ENCODE assay signal across 10 mouse cellular contexts in the genomic region with DNA sequence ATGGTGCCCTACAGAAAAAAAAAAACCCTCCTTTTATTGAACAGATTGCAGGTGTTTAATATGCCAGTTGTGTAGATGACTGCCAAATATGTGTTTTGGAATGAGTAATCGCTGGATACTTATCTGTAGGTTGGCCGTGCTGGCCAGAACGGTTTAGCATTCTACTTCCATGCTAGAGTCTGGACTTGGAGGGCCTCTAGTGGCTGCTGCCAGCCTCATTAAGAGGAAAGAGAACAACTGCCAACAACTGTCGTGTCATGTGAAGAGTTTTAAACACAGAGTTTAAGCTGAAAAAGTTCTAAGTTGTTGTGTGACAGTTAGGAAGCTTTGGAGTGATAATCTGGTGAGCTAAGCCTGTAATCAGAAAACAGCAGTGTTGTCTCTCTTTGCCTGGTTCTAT. TPM values are rescaled to one million over a fixed set of nuclear protein-coding genes. Genes with fewer than 3 reads are reported as not detected.
DNase-seq lines count a peak whose midpoint lies in the region; ATAC-seq and TF ChIP-seq lines count a peak whose summit lies in the region.
"Had no signal": no experiment of that assay in that cellular context is flagged by ENCODE, and none has a peak within 500 bp of the region (broad histone marks: within the 10 kb centered on the region; RNA-seq: fewer than 3 reads in every experiment).

No protein-coding gene starts in this region.

- H3K9me3 ChIP-seq in kidney, embryonic 14.5 days (ENCODE audit: control insufficient read depth, low read length) = no peaks in the 10 kb centered on the region
- H3K9me3 ChIP-seq in lung, postnatal 0 days (ENCODE audit: low read length) = no peaks in the 10 kb centered on the region

- 72% methylated on average over 4 of the region's 4 CpGs for WGBS in kidney, embryonic 14.5 days
- WGBS in lung, postnatal 0 days = 28% methylated on average over 4 of the region's 4 CpGs

- DNase-seq in adrenal gland, adult 2 months = peak; percentile 10
- DNase-seq in adrenal gland, adult 8-10 months = no peak
- peak; percentile 11 for DNase-seq in kidney, postnatal 10 days
- DNase-seq in cerebellum, postnatal 14 days = peak; percentile 9 to 10
- peak; percentile 65 for DNase-seq in lung, postnatal 0 days (ENCODE audit: low spot score)
- DNase-seq in spleen, adult 18-20 months = no peak
- DNase-seq in gastrocnemius, postnatal 36 days = no peak

- no peak overlapping the region for H3K4me2 ChIP-seq in kidney, embryonic 14.5 days (replicated peaks; ENCODE audit: low read depth, low read length)
- H3K4me2 ChIP-seq in lung, postnatal 0 days (replicated peaks; ENCODE audit: low read depth, low read length) = no peak overlapping the region

- H3K9ac ChIP-seq in kidney, embryonic 14.5 days (ENCODE audit: low read depth, low read length) = no peak overlapping the region
- H3K9ac ChIP-seq in lung, postnatal 0 days (replicated peaks; ENCODE audit: low read depth) = no peak overlapping the region

- 0 out of 2 replicates have a peak, but pooled peaks have one; percentile 18 for TF ChIP-seq EP300 in lung, postnatal 0 days (IDR thresholded peaks at IDR 0.05)

- H3K4me1 ChIP-seq in kidney, embryonic 14.5 days (ENCODE audit: control insufficient read depth, insufficient read depth, low read length) = no peaks in the 10 kb centered on the region
- no peaks in the 10 kb centered on the region for H3K4me1 ChIP-seq in lung, postnatal 0 days (ENCODE audit: insufficient read depth, low read depth, low read length)

- no peak for ATAC-seq in kidney, embryonic 14.5 days (ENCODE audit: low FRiP score, low TSS enrichment)
- ATAC-seq in lung, postnatal 0 days = peak; percentile 74
- ATAC-seq: hindbrain, embryonic 16.5 days had no signal

- intact Hi-C loops in gastrocnemius, postnatal 36 days (cut with DNase I) = no loop called here

- H3K27ac ChIP-seq in kidney, embryonic 14.5 days (ENCODE audit: low read depth, low read length) = no peak overlapping the region
- no peak overlapping the region for H3K27ac ChIP-seq in lung, postnatal 0 days (ENCODE audit: low read length)
- H3K27ac ChIP-seq: macrophage had no signal

- H3K27me3 ChIP-seq in kidney, embryonic 14.5 days (ENCODE audit: control insufficient read depth, insufficient read depth, low read length) = no peaks in the 10 kb centered on the region
- no peaks in the 10 kb centered on the region for H3K27me3 ChIP-seq in lung, postnatal 0 days (replicated peaks; ENCODE audit: insufficient read depth, low read length)

- H3K4me3 ChIP-seq in kidney, embryonic 14.5 days (ENCODE audit: low read length) = no peak overlapping the region
- no peak overlapping the region for H3K4me3 ChIP-seq in lung, postnatal 0 days (ENCODE audit: low read depth, low read length)

- no peaks in the 10 kb centered on the region for H3K36me3 ChIP-seq in kidney, embryonic 14.5 days (ENCODE audit: control insufficient read depth, insufficient read depth, low read length)
- no peaks in the 10 kb centered on the region for H3K36me3 ChIP-seq in lung, postnatal 0 days (ENCODE audit: insufficient read depth, low read length)

- TF ChIP-seq CTCF in lung, postnatal 0 days (IDR thresholded peaks at IDR 0.05) = peak; percentile 65

RNA-seq across cellular contexts. Expression of gene Rab3c, which starts 38.0 kb away (rescaled TPM):
- total RNA-seq in adrenal gland, adult 2 months (2021) = 10 to 100 TPM; 25.7 to 38.3 TPM
- 1.9 and 2.4 TPM in 2 replicates for polyA plus RNA-seq in adrenal gland, adult 2 months (2012; rRNA removed)
- total RNA-seq in adrenal gland, adult 8-10 months (2022) = 10 to 100 TPM; 36.2 to 60.8 (median 47.7) TPM
- not detected in 2 replicates for polyA plus RNA-seq in kidney, embryonic 14.5 days (2014; fragmentation: Nextera tagmentation; extraction: Ambion mirVana)
- polyA plus RNA-seq in lung, postnatal 0 days (2015; fragmentation: Nextera tagmentation; extraction: Ambion mirVana) = 2.8 and 3.2 TPM in 2 replicates
- not detected for total RNA-seq in gastrocnemius, postnatal 36 days (2021)
- polyA plus RNA-seq: macrophage had no signal

RNA-seq across cellular contexts. Expression of gene Gapt, which starts 38.3 kb away (rescaled TPM):
- total RNA-seq in adrenal gland, adult 2 months (2021) = under 1 TPM; 0.14 to 0.24 TPM
- polyA plus RNA-seq in adrenal gland, adult 2 months (2012; rRNA removed) = 0.19 TPM in 1 of 2 replicates, not detected in the other
- total RNA-seq in adrenal gland, adult 8-10 months (2022) = under 1 TPM; 0.32 to 0.62 (median 0.35) TPM
- 0.14 TPM in 1 of 2 replicates, not detected in the other for polyA plus RNA-seq in kidney, embryonic 14.5 days (2014; fragmentation: Nextera tagmentation; extraction: Ambion mirVana)
- 0.45 and 0.55 TPM in 2 replicates for polyA plus RNA-seq in lung, postnatal 0 days (2015; fragmentation: Nextera tagmentation; extraction: Ambion mirVana)
- not detected for total RNA-seq in gastrocnemius, postnatal 36 days (2021)

Comparison
In these comparisons a context has a peak if more than half of its experiments do, and no peak if none do; other contexts are left out.
1. DNase-seq: peak in adrenal gland, adult 2 months (single experiment), kidney, postnatal 10 days (single experiment), cerebellum, postnatal 14 days (2 of 2) and lung, postnatal 0 days (single experiment); none in adrenal gland, adult 8-10 months (single experiment), spleen, adult 18-20 months (0 of 2) and gastrocnemius, postnatal 36 days (0 of 2).
2. RNA of gene Rab3c, which starts 38.0 kb away (total RNA-seq): 36.2 to 60.8 TPM in adrenal gland, adult 8-10 months and 25.7 to 38.3 TPM in adrenal gland, adult 2 months; not detected in gastrocnemius, postnatal 36 days; every median in the first group is over 10 times any median in the second.